Mouse (Mus musculus): ENCODE measurements around the gene Slc15a5. TPM values are rescaled to one million over a fixed set of nuclear protein-coding genes. Genes with fewer than 3 reads are reported as not detected.

Slc15a5 gene
- 0.25 TPM in 1 of 2 replicates, not detected in the other for polyA plus RNA-seq (2015; fragmentation: Nextera tagmentation; extraction: Ambion mirVana)

- no peak within 1 kb of the TSS for H3K27ac ChIP-seq (ENCODE audit: low read length)
- H3K27me3 ChIP-seq (ENCODE audit: control insufficient read depth, insufficient read depth, low read length) = no peaks in the 10 kb centered on the region
- H3K4me3 ChIP-seq (ENCODE audit: low read length) = no peak within 1 kb of the TSS
- no peaks in the 10 kb centered on the region for H3K36me3 ChIP-seq (ENCODE audit: control insufficient read depth, insufficient read depth)
- H3K4me2 ChIP-seq (ENCODE audit: low read depth, low read length) = no peak within 1 kb of the TSS
- WGBS = 85% methylated on average over 4 of the region's 4 CpGs
- no peaks in the 10 kb centered on the region for H3K4me1 ChIP-seq (ENCODE audit: control insufficient read depth, insufficient read depth, low read length)
- H3K9me3 ChIP-seq (replicated peaks; ENCODE audit: control insufficient read depth, low read length) = no peaks in the 10 kb centered on the region
- no peak for ATAC-seq (replicated peaks; ENCODE audit: extremely low read depth, insufficient read depth, low FRiP score)
- H3K9ac ChIP-seq (ENCODE audit: low read length) = no peak within 1 kb of the TSS
These were observed at the start of gene Slc15a5 for GRCm38 (mm10) chr6:138079816-138080215. Slc15a5 (minus strand) TSS chr6:138079916.

GRCm38 (mm10) chr6:138128392-138129335 is 48.9 kb upstream of the Slc15a5 start:
- no peak for ATAC-seq (replicated peaks; ENCODE audit: extremely low read depth, insufficient read depth, low FRiP score)
- Histone ChIP-seq H3K36me3 (ENCODE audit: control insufficient read depth, insufficient read depth) (no peaks in the 10 kb centered on the region), H3K4me1 (ENCODE audit: control insufficient read depth, insufficient read depth, low read length) (peaks cover 6% of the 10 kb centered on the region), H3K9ac (ENCODE audit: low read length) (no peak overlapping the region), H3K27ac (ENCODE audit: low read length) (peak overlapping the region; percentile 55), H3K4me3 (ENCODE audit: low read length) (no peak overlapping the region), H3K9me3 (replicated peaks; ENCODE audit: control insufficient read depth, low read length) (no peaks in the 10 kb centered on the region), H3K4me2 (ENCODE audit: low read depth, low read length) (no peak overlapping the region), H3K27me3 (ENCODE audit: control insufficient read depth, insufficient read depth, low read length) (no peaks in the 10 kb centered on the region)
- 52% methylated on average over 10 of the region's 10 CpGs for WGBS

GRCm38 (mm10) chr6:138117496-138117895 is 37.8 kb upstream of the Slc15a5 start:
- Histone ChIP-seq H3K36me3 (ENCODE audit: control insufficient read depth, insufficient read depth) (no peaks in the 10 kb centered on the region), H3K9me3 (replicated peaks; ENCODE audit: control insufficient read depth, low read length) (no peaks in the 10 kb centered on the region), H3K27ac (ENCODE audit: low read length) (no peak overlapping the region), H3K4me3 (ENCODE audit: low read length) (no peak overlapping the region), H3K4me2 (ENCODE audit: low read depth, low read length) (no peak overlapping the region), H3K4me1 (ENCODE audit: control insufficient read depth, insufficient read depth, low read length) (no peaks in the 10 kb centered on the region), H3K27me3 (ENCODE audit: control insufficient read depth, insufficient read depth, low read length) (no peaks in the 10 kb centered on the region), H3K9ac (ENCODE audit: low read length) (no peak overlapping the region)
- no peak for ATAC-seq (replicated peaks; ENCODE audit: extremely low read depth, insufficient read depth, low FRiP score)
- WGBS = 72% methylated on average over 3 of the region's 3 CpGs

GRCm38 (mm10) chr6:138104559-138104958 is 24.8 kb upstream of the Slc15a5 start:
- Histone ChIP-seq H3K4me1 (ENCODE audit: control insufficient read depth, insufficient read depth, low read length) (no peaks in the 10 kb centered on the region), H3K9me3 (replicated peaks; ENCODE audit: control insufficient read depth, low read length) (no peaks in the 10 kb centered on the region), H3K4me3 (ENCODE audit: low read length) (no peak overlapping the region), H3K9ac (ENCODE audit: low read length) (no peak overlapping the region), H3K36me3 (ENCODE audit: control insufficient read depth, insufficient read depth) (no peaks in the 10 kb centered on the region), H3K27me3 (ENCODE audit: control insufficient read depth, insufficient read depth, low read length) (no peaks in the 10 kb centered on the region), H3K4me2 (ENCODE audit: low read depth, low read length) (no peak overlapping the region), H3K27ac (ENCODE audit: low read length) (no peak overlapping the region)
- no peak for ATAC-seq (replicated peaks; ENCODE audit: extremely low read depth, insufficient read depth, low FRiP score)

- Histone ChIP-seq H3K4me2 (ENCODE audit: low read depth, low read length) (no peak overlapping the region), H3K27ac (ENCODE audit: low read length) (no peak overlapping the region), H3K27me3 (ENCODE audit: control insufficient read depth, insufficient read depth, low read length) (no peaks in the 10 kb centered on the region), H3K4me1 (ENCODE audit: control insufficient read depth, insufficient read depth, low read length) (no peaks in the 10 kb centered on the region), H3K36me3 (ENCODE audit: control insufficient read depth, insufficient read depth) (no peaks in the 10 kb centered on the region), H3K9me3 (replicated peaks; ENCODE audit: control insufficient read depth, low read length) (no peaks in the 10 kb centered on the region), H3K9ac (ENCODE audit: low read length) (no peak overlapping the region), H3K4me3 (ENCODE audit: low read length) (no peak overlapping the region)
- WGBS = 57% methylated on average over 7 of the region's 7 CpGs
- no peak for ATAC-seq (replicated peaks; ENCODE audit: extremely low read depth, insufficient read depth, low FRiP score)
These were observed 23.2 kb upstream of the Slc15a5 start for GRCm38 (mm10) chr6:138102940-138103339.

GRCm38 (mm10) chr6:138101843-138102242 is 22.1 kb upstream of the Slc15a5 start:
- Histone ChIP-seq H3K27me3 (ENCODE audit: control insufficient read depth, insufficient read depth, low read length) (no peaks in the 10 kb centered on the region), H3K27ac (ENCODE audit: low read length) (no peak overlapping the region), H3K4me1 (ENCODE audit: control insufficient read depth, insufficient read depth, low read length) (no peaks in the 10 kb centered on the region), H3K4me2 (ENCODE audit: low read depth, low read length) (no peak overlapping the region), H3K9me3 (replicated peaks; ENCODE audit: control insufficient read depth, low read length) (no peaks in the 10 kb centered on the region), H3K4me3 (ENCODE audit: low read length) (no peak overlapping the region), H3K36me3 (ENCODE audit: control insufficient read depth, insufficient read depth) (no peaks in the 10 kb centered on the region), H3K9ac (ENCODE audit: low read length) (no peak overlapping the region)
- no peak for ATAC-seq (replicated peaks; ENCODE audit: extremely low read depth, insufficient read depth, low FRiP score)
- 82% methylated on average over 4 of the region's 4 CpGs for WGBS

GRCm38 (mm10) chr6:138099646-138100045 is 19.9 kb upstream of the Slc15a5 start:
- H3K4me1 ChIP-seq (ENCODE audit: control insufficient read depth, insufficient read depth, low read length) = no peaks in the 10 kb centered on the region
- no peak for ATAC-seq (replicated peaks; ENCODE audit: extremely low read depth, insufficient read depth, low FRiP score)
- H3K9me3 ChIP-seq (replicated peaks; ENCODE audit: control insufficient read depth, low read length) = no peaks in the 10 kb centered on the region
- no peak overlapping the region for H3K9ac ChIP-seq (ENCODE audit: low read length)
- H3K36me3 ChIP-seq (ENCODE audit: control insufficient read depth, insufficient read depth) = no peaks in the 10 kb centered on the region
- no peaks in the 10 kb centered on the region for H3K27me3 ChIP-seq (ENCODE audit: control insufficient read depth, insufficient read depth, low read length)
- H3K27ac ChIP-seq (ENCODE audit: low read length) = no peak overlapping the region
- H3K4me2 ChIP-seq (ENCODE audit: low read depth, low read length) = no peak overlapping the region
- H3K4me3 ChIP-seq (ENCODE audit: low read length) = no peak overlapping the region
- WGBS = 71% methylated on average over 3 of the region's 3 CpGs

GRCm38 (mm10) chr6:138095060-138095459 is 15.3 kb upstream of the Slc15a5 start:
- H3K4me1 ChIP-seq (ENCODE audit: control insufficient read depth, insufficient read depth, low read length) = no peaks in the 10 kb centered on the region
- no peak overlapping the region for H3K9ac ChIP-seq (ENCODE audit: low read length)
- WGBS = 74% methylated on average over 3 of the region's 3 CpGs
- H3K9me3 ChIP-seq (replicated peaks; ENCODE audit: control insufficient read depth, low read length) = no peaks in the 10 kb centered on the region
- no peaks in the 10 kb centered on the region for H3K27me3 ChIP-seq (ENCODE audit: control insufficient read depth, insufficient read depth, low read length)
- H3K36me3 ChIP-seq (ENCODE audit: control insufficient read depth, insufficient read depth) = no peaks in the 10 kb centered on the region
- no peak overlapping the region for H3K4me2 ChIP-seq (ENCODE audit: low read depth, low read length)
- H3K27ac ChIP-seq (ENCODE audit: low read length) = no peak overlapping the region
- ATAC-seq (replicated peaks; ENCODE audit: extremely low read depth, insufficient read depth, low FRiP score) = no peak
- H3K4me3 ChIP-seq (ENCODE audit: low read length) = no peak overlapping the region

GRCm38 (mm10) chr6:138092432-138092831 is 12.7 kb upstream of the Slc15a5 start:
- WGBS = 74% methylated on average over 7 of the region's 7 CpGs
- no peak overlapping the region for H3K4me2 ChIP-seq (ENCODE audit: low read depth, low read length)

More at GRCm38 (mm10) chr6:138092432-138092831, 12.7 kb upstream of the Slc15a5 start:
- Histone ChIP-seq H3K9me3 (replicated peaks; ENCODE audit: control insufficient read depth, low read length) (no peaks in the 10 kb centered on the region), H3K36me3 (ENCODE audit: control insufficient read depth, insufficient read depth) (no peaks in the 10 kb centered on the region), H3K27ac (ENCODE audit: low read length) (no peak overlapping the region), H3K27me3 (ENCODE audit: control insufficient read depth, insufficient read depth, low read length) (no peaks in the 10 kb centered on the region), H3K9ac (ENCODE audit: low read length) (no peak overlapping the region), H3K4me1 (ENCODE audit: control insufficient read depth, insufficient read depth, low read length) (no peaks in the 10 kb centered on the region), H3K4me3 (ENCODE audit: low read length) (no peak overlapping the region)
- ATAC-seq (replicated peaks; ENCODE audit: extremely low read depth, insufficient read depth, low FRiP score) = no peak
